Mouse (Mus musculus) midbrain, embryonic 10.5 days (tissue): ENCODE measurements around the gene Zfp985. TPM values are rescaled to one million over a fixed set of nuclear protein-coding genes. Genes with fewer than 3 reads are reported as not detected.
"Not testable (repeated sequence)": the region's sequence is repeated elsewhere in the genome, so short reads cannot be mapped to it uniquely, and the experiment has no call there.

Experiments
- DNase-seq: peaks from one replicate; pipeline ENCODE4 v3.0.0-alpha.2; 2017; ENCODE audit warnings: low spot score
- H3K27ac ChIP-seq: fragments of 300-500 bp; sonication (generic); replicated peaks from 2 replicates; pipeline ENCODE4 v1.5.1; 2016; ENCODE audit warnings: mild to moderate bottlenecking
- H3K27me3 ChIP-seq: fragments of 300-500 bp; sonication (generic); 2 replicates; pipeline ENCODE4 v1.6.1; 2016; ENCODE audit warnings: low read depth, mild to moderate bottlenecking; ENCODE audit not compliant: poor library complexity, severe bottlenecking
- H3K36me3 ChIP-seq: fragments of 300-500 bp; sonication (generic); 2 replicates; pipeline ENCODE4 v1.6.1; 2016; ENCODE audit warnings: mild to moderate bottlenecking, moderate library complexity
- H3K4me1 ChIP-seq: fragments of 300-500 bp; sonication (generic); 2 replicates; pipeline ENCODE4 v1.6.1; 2016
- H3K4me3 ChIP-seq: fragments of 300-500 bp; sonication (generic); 2 replicates; pipeline ENCODE4 v1.5.1; 2016; ENCODE audit warnings: mild to moderate bottlenecking, moderate library complexity
- H3K9me3 ChIP-seq: fragments of 300-500 bp; sonication (generic); replicated peaks from 2 replicates; pipeline ENCODE4 v1.6.1; 2016; ENCODE audit warnings: mild to moderate bottlenecking
- WGBS: fragments of 180-500 bp; shearing (Covaris S2); methylation state at CpG from one replicate; pipeline ENCODE4 v1.1.7; 2016; 5-methylcytosine and 5-hydroxymethylcytosine counted together
- polyA plus RNA-seq: library from polyadenylated mRNA; unstranded; fragments of >200 nt; fragmentation: Nextera tagmentation; extraction: Ambion mirVana; gene quantifications from 2 replicates; pipeline ENCODE4 v1.2.1, GENCODE M21; 2016

The Zfp985 gene
- polyA plus RNA-seq, 1 experiment from 2014 or later, result 0.23 TPM

DNA sequence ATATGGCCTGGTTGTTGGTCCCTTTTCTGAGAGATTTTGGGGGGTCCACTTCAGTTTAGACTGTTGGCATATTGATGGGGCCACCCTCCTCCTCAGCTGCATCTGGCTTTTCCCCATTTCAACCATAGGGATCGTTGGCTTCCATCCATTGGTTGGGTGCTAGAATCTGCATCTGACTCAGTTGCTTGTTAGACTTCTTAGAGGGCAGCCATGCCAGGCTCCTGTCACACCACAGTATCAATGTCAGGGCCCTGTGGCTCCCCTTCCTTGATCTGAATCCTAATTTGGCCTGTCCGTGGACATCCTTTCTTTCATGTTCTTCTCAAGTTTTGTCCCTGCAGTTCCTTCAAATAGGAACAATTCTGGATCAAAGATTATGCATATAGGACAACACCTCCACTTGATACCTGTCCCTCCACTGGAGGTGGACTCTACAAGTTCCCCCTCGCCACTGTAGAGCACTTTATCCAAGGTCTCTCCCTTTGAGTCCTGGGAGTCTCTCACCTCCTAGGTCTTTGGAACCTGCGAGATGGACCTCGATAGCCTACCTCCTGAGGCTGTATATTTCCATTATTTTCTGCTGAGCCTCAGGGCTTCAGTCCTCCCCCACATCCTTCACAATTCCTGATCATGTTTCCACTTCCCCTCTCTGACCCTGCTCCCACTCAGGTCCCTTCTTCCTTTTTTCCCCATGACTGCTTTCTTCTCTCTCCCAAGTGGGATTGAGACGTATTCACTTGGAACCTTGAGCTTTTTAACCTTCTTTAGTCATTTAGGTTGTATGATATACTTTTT is 12.5 kb downstream of the Zfp985 start:
- WGBS, result 74% methylated on average over 6 of the region's 6 CpGs
- no peaks in the 10 kb centered on the region for H3K4me1 ChIP-seq

DNA sequence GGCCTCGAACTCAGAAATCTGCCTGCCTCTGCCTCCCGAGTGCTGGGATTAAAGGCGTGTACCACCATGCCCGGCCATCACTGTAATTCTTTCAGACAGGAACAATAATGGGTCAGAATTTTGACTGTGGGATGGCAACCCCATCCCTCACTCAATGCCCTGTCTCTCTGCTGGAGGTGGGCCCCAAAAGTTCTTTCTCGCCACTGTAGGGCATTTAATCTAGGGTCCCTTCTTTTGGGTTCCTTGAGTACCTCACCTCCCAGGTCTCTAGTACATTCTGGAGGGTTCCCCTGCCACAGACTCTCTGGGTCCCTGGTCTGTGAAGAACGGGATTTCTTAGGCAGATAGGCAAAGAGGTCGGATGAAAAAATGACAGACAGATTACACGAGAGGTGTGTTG is 18.1 kb downstream of the Zfp985 start:
- not testable (repeated sequence) for DNase-seq, H3K36me3 ChIP-seq, H3K4me3 ChIP-seq, H3K27me3 ChIP-seq, H3K4me1 ChIP-seq, H3K27ac ChIP-seq
- H3K9me3 ChIP-seq, result peaks cover 16% of the 10 kb centered on the region; the same call in 1 of the 2 replicates
- WGBS, result 87% methylated on average over 8 of the region's 8 CpGs

More for the DNA sequence above, 12.5 kb downstream of the Zfp985 start:
- H3K36me3 ChIP-seq, result no peaks in the 10 kb centered on the region
- no peak for DNase-seq
- no peaks in the 10 kb centered on the region for H3K27me3 ChIP-seq
- peaks cover 17% of the 10 kb centered on the region for H3K9me3 ChIP-seq
- H3K27ac ChIP-seq, result no peak overlapping the region
- H3K4me3 ChIP-seq, result no peak overlapping the region

DNA sequence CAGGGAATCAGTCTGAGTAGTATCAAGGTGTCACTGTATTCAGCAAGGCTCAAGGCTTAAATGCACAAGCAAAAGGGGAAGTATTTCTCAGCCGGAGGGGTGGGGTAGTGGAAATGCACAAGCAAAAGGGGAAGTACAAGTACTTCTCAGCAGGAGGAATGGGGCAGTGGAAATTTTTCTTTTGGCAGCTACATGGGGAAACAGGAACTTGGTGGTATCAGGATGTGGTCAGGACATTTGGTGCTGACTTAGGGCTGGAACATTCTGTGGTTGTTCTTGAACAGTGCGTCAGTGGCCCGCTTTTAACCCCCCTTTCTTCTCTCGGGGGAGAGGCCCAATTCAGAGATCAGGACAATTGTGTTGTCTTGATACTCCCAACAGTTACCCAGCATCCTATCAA is 26.3 kb downstream of the Zfp985 start:
- not testable (repeated sequence) for DNase-seq, H3K36me3 ChIP-seq, H3K4me1 ChIP-seq, H3K27ac ChIP-seq, H3K27me3 ChIP-seq, H3K4me3 ChIP-seq
- peaks cover 44% of the 10 kb centered on the region for H3K9me3 ChIP-seq
- WGBS, result 92% methylated on average over 4 of the region's 4 CpGs

DNA sequence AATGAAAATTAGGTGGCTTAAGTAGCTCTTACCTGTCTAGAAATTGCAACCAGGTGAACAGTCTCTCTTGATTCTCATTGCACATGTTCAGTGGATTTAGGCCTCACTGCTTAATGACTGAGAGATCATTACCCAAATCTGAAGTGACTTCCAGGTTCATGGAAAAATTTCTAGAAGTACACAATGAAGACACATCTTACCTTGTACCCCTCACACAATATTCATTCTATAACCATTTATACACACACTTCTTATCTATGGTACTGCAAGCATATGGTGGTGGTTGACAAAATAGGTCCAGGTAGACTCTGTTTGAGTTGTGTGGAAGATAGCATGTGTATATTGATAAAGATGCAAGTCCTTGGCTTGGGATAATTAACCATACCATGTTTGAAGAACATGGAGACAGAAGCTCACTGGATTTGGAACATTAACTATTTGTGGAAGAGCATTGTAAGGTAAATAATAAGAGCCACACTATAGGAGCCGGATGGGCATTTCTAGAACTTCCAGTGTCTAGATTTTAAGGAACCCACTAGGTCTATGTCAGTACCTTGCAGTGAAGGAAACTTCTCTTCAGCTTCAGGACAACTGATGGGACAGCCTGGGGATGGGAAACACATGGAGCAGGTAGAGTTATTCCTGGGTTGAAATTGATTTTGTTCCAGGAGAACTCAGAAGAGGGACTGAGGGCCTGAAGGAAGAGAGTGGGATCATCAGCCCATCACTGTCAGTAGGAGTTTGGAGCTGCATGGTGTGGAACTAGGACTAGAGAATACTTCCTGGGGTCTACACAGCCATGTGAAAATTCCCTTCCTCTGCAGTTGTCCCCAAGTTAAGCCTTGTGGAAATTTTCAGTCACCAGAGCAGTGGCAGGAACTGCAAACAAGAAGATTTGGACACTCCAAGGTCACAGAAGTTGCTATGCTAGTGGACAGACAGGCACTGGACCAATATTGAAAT is 33.7 kb downstream of the Zfp985 start:
- Histone ChIP-seq H3K9me3 (peaks cover 55% of the 10 kb centered on the region), H3K27ac (no peak overlapping the region), H3K4me3 (no peak overlapping the region), H3K4me1 (no peaks in the 10 kb centered on the region), H3K27me3 (no peaks in the 10 kb centered on the region), H3K36me3 (no peaks in the 10 kb centered on the region)
- no peak for DNase-seq
- WGBS, result 61% methylated on average over 1 of the region's 1 CpGs

DNA sequence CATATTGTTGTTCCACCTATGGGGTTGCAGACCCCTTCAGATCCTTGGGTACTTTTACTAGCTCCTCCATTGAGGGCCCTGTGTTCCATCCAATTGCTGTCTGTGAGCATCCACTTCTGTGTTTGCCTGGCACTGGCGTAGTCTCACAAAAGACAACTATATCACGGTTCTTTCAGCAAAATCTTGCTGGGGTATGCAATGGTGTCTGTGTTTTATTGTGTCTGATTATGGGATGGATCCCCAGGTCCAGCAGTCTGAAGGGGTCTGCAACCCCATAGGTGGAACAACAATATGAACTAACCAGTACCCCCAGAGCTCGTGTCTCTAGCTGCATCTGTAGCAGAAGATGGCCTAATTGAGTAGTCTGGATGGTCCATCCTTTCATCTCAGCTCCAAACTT is 41.6 kb downstream of the Zfp985 start:
- H3K4me3 ChIP-seq, H3K27ac ChIP-seq, H3K36me3 ChIP-seq, DNase-seq, H3K9me3 ChIP-seq, H3K27me3 ChIP-seq, H3K4me1 ChIP-seq: not testable (repeated sequence)
- 87% methylated on average over 3 of the region's 3 CpGs for WGBS

DNA sequence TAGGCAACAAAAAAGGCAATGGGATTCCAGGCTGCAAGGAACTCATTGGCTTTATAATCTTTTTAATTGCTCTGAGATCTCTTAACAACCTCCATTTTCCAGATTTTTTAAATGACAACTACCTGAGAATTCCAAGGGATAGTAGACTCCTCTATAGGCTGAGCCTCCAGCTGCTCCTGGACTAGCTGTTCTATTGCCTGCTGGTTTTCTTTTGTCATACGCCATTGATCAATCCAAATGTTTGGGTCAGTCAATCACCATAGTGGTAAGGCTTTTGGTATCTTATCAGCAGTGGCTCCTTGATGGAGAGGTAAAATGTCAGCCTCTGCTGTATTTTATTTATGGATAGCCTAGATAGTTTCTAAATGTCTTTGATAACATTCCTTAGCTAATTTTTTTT is 44.6 kb downstream of the Zfp985 start:
- WGBS, result 63% methylated on average over 1 of the region's 1 CpGs
- Histone ChIP-seq H3K36me3 (no peaks in the 10 kb centered on the region), H3K27ac (no peak overlapping the region), H3K9me3 (peaks cover 6% of the 10 kb centered on the region; the same call in 1 of the 2 replicates), H3K4me1 (no peaks in the 10 kb centered on the region), H3K4me3 (no peak overlapping the region), H3K27me3 (no peaks in the 10 kb centered on the region)
- no peak for DNase-seq

DNA sequence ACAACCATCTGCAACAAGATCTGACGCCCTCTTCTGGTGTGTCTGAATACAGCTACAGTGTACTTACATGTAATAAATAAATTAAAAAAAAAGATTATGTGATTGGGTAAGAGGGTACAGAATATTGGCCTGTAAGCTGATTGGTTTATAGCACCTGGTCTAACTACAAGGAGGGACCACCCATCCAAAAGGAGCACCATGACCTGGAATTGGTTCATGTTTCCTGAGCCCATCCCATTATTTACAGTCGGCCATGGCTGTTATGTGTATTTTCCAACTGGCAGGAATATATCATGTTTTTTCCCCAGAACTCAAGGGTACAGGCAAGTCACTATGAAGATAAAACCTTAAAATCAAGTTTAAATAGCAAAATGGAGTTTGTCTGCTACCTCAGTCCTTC is 45.8 kb downstream of the Zfp985 start:
- Histone ChIP-seq H3K27ac (no peak overlapping the region), H3K36me3 (no peaks in the 10 kb centered on the region), H3K4me1 (no peaks in the 10 kb centered on the region), H3K27me3 (no peaks in the 10 kb centered on the region), H3K9me3 (peaks cover 13% of the 10 kb centered on the region; the same call in 1 of the 2 replicates), H3K4me3 (no peak overlapping the region)
- 55% methylated on average over 2 of the region's 2 CpGs for WGBS
- no peak for DNase-seq

DNA sequence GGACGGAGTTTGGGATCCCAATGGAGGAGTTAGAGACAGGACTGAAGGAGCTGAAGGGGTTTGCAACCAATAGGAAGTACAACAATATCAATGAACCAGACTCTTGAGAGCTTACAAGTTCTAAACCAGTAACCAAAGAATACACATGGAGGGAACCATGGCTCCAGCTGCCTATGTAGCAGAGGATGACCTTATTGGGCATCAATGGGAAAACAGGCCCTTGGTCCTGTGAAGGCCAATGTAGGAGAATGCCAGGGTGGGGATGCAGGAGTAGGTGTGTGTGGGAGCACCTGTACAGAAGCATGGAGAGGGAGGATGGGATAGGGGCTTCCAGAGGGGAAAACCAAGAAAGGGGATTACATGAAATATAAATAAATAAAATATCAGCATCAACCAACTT is 48.8 kb downstream of the Zfp985 start:
- no peaks in the 10 kb centered on the region for H3K27me3 ChIP-seq
- H3K27ac ChIP-seq, result no peak overlapping the region
- no peak overlapping the region for H3K4me3 ChIP-seq
- no peak for DNase-seq
- H3K9me3 ChIP-seq, result peaks cover 20% of the 10 kb centered on the region
- no peaks in the 10 kb centered on the region for H3K4me1 ChIP-seq
- no peaks in the 10 kb centered on the region for H3K36me3 ChIP-seq
- 59% methylated on average over 1 of the region's 1 CpGs for WGBS

DNA sequence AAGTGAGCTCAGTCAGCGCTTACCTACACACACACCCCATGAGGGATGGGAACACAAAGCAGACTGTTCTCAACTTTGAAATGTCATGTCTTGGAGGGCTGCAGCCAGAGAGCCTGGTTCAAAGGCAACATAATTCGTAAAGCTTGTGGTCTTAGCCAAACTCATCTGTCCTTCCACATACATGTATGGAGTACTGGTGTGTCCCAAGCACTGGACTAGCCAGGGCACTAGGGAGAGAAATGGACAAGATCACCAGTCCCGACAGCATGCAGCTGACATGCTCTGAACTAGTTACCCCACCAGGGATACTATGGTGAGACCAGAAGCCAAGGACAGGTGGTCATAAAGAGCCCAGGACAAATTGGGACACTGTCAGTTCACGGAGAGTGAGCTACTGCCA is 50.7 kb downstream of the Zfp985 start:
- no peaks in the 10 kb centered on the region for H3K27me3 ChIP-seq
- no peak overlapping the region for H3K4me3 ChIP-seq
- H3K9me3 ChIP-seq, result peaks cover 20% of the 10 kb centered on the region
- DNase-seq, result no peak
- H3K4me1 ChIP-seq, result no peaks in the 10 kb centered on the region
- 85% methylated on average over 4 of the region's 4 CpGs for WGBS
- H3K36me3 ChIP-seq, result no peaks in the 10 kb centered on the region
- no peak overlapping the region for H3K27ac ChIP-seq

DNA sequence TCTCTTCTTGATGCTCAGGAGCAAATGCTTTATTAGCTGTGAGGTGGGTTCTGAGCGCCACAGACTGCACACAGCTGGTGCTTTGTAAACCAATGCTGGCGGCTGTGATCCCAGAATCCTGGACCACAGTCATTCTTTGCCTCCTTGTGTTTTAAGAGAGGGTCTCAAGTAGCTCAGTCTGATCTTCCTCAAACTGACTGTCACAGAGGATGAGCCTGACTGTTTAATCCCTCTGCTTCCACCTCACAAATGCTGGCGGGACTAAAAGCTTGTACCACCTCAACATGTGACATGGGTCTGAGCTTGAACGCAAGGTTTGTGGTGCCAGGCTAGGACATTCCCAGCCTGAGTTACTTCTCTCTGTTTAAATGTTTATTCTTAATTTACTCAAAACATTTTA is 52.4 kb downstream of the Zfp985 start:
- no peaks in the 10 kb centered on the region for H3K36me3 ChIP-seq
- peaks cover 26% of the 10 kb centered on the region for H3K9me3 ChIP-seq
- H3K4me1 ChIP-seq, result no peaks in the 10 kb centered on the region
- no peak overlapping the region for H3K4me3 ChIP-seq
- no peak for DNase-seq
- WGBS, result 76% methylated on average over 4 of the region's 4 CpGs
- no peak overlapping the region for H3K27ac ChIP-seq
- H3K27me3 ChIP-seq, result no peaks in the 10 kb centered on the region

DNA sequence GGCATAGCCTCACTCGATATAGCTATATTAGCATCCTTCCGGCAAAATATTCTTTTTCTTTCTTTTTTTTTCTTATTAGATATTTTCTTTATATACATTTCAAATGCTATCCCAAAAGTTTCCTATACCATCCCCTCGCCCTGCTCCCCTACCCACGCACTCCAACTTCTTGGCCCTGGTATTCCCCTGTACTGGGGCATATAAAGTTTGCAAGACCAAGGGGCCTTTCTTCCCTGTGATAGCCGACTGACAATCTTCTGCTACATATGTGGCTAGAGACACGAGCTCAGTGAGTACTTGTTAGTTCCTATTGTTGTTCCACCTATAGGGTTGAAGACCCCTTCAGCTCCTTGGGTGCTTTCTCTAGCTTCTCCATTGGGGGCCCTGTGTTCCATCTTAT is 53.4 kb downstream of the Zfp985 start:
- H3K9me3 ChIP-seq, result peaks cover 26% of the 10 kb centered on the region
- H3K4me3 ChIP-seq, H3K27ac ChIP-seq, H3K4me1 ChIP-seq, H3K27me3 ChIP-seq, H3K36me3 ChIP-seq, DNase-seq: not testable (repeated sequence)
- 89% methylated on average over 6 of the region's 6 CpGs for WGBS

DNA sequence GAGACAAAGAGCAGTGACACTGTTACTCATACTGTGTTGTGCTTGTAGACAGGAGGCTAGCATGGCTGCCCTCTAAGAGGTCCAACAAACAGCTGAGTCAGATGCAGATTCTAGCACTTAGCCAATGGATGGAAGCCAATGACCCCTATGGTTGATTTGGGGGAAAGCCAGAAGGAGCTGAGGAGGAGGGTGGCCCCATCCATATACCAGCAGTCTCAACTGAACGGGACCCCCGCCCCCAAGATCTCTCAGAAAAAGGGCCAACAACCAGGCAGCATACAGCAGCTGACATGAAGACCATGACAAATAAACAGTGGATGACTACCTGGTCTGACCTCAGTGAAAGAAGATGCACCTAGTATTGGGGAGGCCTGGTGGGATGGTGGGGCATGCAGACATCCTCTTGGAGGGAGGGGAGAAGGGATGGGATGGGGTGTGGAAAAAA is 80.8 kb downstream of the Zfp985 start:
- not testable (repeated sequence) for DNase-seq, H3K4me3 ChIP-seq, H3K27ac ChIP-seq, H3K9me3 ChIP-seq, H3K27me3 ChIP-seq, H3K4me1 ChIP-seq, H3K36me3 ChIP-seq
- no CpG with 5 or more reads among the region's 2 CpGs for WGBS
